Mouse (Mus musculus) lung, embryonic 16.5 days (tissue): ENCODE measurements at regions not wholly inside any gene's neighbourhood (a gene's known extent, or its start where the extent isn't known, plus 50 kb on each side); places are given as distances from the start of the nearest gene placed in this dataset.

ENCODE experiments used
- ATAC-seq: fragments of 200-750 bp; cut with Nextera tagmentation; 2 replicates; pipeline ENCODE4 v1.8.0; 2017; ENCODE audit warnings: low read depth, mild to moderate bottlenecking, moderate library complexity
- H3K27ac ChIP-seq: fragments of 300-500 bp; sonication (generic); 2 replicates; pipeline ENCODE4 v1.5.1; 2014; ENCODE audit warnings: mild to moderate bottlenecking, control low read depth, low read length
- H3K27me3 ChIP-seq: fragments of 300-500 bp; sonication (generic); 2 replicates; pipeline ENCODE4 v1.6.1; 2014; ENCODE audit warnings: low read depth, low read length, mixed read lengths; ENCODE audit not compliant: control insufficient read depth, insufficient read depth
- H3K36me3 ChIP-seq: fragments of 300-500 bp; sonication (generic); 2 replicates; pipeline ENCODE4 v1.6.1; 2014; ENCODE audit warnings: low read length; ENCODE audit not compliant: control insufficient read depth, insufficient read depth
- H3K4me1 ChIP-seq: fragments of 300-500 bp; sonication (generic); replicated peaks from 2 replicates; pipeline ENCODE4 v1.6.1; 2014; ENCODE audit warnings: low read length, mixed read lengths; ENCODE audit not compliant: control insufficient read depth, insufficient read depth
- H3K4me2 ChIP-seq: fragments of 300-500 bp; sonication (generic); 2 replicates; pipeline ENCODE4 v1.6.1; 2014; ENCODE audit warnings: low read depth, low read length, control low read depth
- H3K4me3 ChIP-seq: fragments of 300-500 bp; sonication (generic); 2 replicates; pipeline ENCODE4 v1.5.1; 2014; ENCODE audit warnings: mild to moderate bottlenecking, low read length, control low read depth
- H3K9ac ChIP-seq: fragments of 300-500 bp; sonication (generic); 2 replicates; pipeline ENCODE4 v1.6.1; 2014; ENCODE audit warnings: low read length, control low read depth
- H3K9me3 ChIP-seq: fragments of 300-500 bp; sonication (generic); 2 replicates; pipeline ENCODE4 v1.6.1; 2016; ENCODE audit warnings: low read length; ENCODE audit not compliant: control insufficient read depth
- WGBS: fragments of 180-500 bp; shearing (Covaris S2); extraction: QIAGEN DNeasy Blood & Tissue Kit; methylation state at CpG from one replicate; pipeline ENCODE4 v1.1.7; 2014; 5-methylcytosine and 5-hydroxymethylcytosine counted together

- Histone ChIP-seq H3K27me3 (no peaks in the 10 kb centered on the region), H3K4me1 (no peaks in the 10 kb centered on the region), H3K36me3 (no peaks in the 10 kb centered on the region), H3K4me2 (no peak overlapping the region), H3K4me3 (no peak overlapping the region), H3K27ac (no peak overlapping the region), H3K9ac (no peak overlapping the region), H3K9me3 (no peaks in the 10 kb centered on the region)
- no peak for ATAC-seq
- 56% methylated on average over 2 of the region's 2 CpGs for WGBS
Measured at GRCm38 (mm10) chr13:115630603-115631002, 528.8 kb upstream of the Itga1 start.

- WGBS: 83% methylated on average over 6 of the region's 6 CpGs
- H3K4me2 ChIP-seq: no peak overlapping the region
- H3K4me3 ChIP-seq: no peak overlapping the region
- H3K4me1 ChIP-seq: no peaks in the 10 kb centered on the region
- no peak for ATAC-seq
- H3K9me3 ChIP-seq: no peaks in the 10 kb centered on the region
- no peak overlapping the region for H3K27ac ChIP-seq
- H3K9ac ChIP-seq: no peak overlapping the region
- no peaks in the 10 kb centered on the region for H3K36me3 ChIP-seq
- no peaks in the 10 kb centered on the region for H3K27me3 ChIP-seq
Measured at GRCm38 (mm10) chr13:115613174-115613573, 511.4 kb upstream of the Itga1 start.

DNA sequence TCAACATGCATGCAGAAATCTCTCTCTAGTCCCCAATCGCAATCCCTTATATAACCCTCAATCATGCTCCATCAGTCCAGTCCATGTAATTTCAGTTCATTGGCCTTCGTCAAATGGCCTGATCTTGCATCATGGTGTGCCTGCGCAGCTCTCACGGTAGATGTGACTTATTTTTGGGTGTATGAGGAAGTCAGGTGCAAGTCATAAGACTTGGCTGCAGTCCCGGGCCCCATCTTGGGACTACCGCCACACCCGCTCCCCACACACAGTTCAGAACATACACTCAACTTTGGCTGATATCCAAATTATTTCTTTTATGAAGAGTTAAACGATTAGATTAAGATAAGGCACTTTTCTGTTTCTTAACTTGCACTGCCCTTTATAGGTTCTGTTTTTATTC, 504.7 kb upstream of the Itga1 start:
- no peak overlapping the region for H3K4me2 ChIP-seq
- H3K36me3 ChIP-seq: no peaks in the 10 kb centered on the region
- no peak for ATAC-seq
- no peaks in the 10 kb centered on the region for H3K4me1 ChIP-seq
- no peak overlapping the region for H3K27ac ChIP-seq
- H3K9ac ChIP-seq: no peak overlapping the region
- H3K9me3 ChIP-seq: no peaks in the 10 kb centered on the region
- H3K4me3 ChIP-seq: no peak overlapping the region
- 67% methylated on average over 8 of the region's 8 CpGs for WGBS
- H3K27me3 ChIP-seq: no peaks in the 10 kb centered on the region

- WGBS: 55% methylated on average over 5 of the region's 5 CpGs
- Histone ChIP-seq H3K4me2 (no peak overlapping the region), H3K27me3 (no peaks in the 10 kb centered on the region), H3K4me3 (no peak overlapping the region), H3K36me3 (no peaks in the 10 kb centered on the region), H3K9me3 (no peaks in the 10 kb centered on the region), H3K9ac (no peak overlapping the region), H3K27ac (no peak overlapping the region), H3K4me1 (no peaks in the 10 kb centered on the region)
- ATAC-seq: no peak
Measured at GRCm38 (mm10) chr13:115595126-115595671, 493.4 kb upstream of the Itga1 start.

DNA sequence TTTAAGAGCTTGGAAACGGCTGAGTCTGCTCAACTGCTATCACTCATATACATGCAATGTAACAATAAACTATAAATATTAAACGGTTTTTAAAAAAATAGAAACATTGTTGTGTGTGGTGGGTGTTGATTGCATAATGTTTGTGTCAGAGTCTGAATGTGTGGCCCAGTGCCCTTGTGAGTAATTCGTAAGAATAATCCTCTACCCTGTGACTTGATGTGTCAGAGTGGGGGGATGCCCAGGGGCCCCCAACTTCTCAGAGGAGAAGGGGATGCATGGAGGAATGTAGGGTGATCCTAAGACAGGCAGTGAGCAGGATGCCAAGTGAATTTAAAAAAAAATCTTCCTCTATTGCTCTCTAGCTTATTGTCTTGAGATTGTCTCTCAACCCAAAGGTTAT, 474.2 kb upstream of the Itga1 start:
- Histone ChIP-seq H3K4me2 (no peak overlapping the region), H3K9ac (no peak overlapping the region), H3K4me3 (no peak overlapping the region), H3K9me3 (no peaks in the 10 kb centered on the region), H3K36me3 (no peaks in the 10 kb centered on the region), H3K27ac (no peak overlapping the region), H3K4me1 (no peaks in the 10 kb centered on the region), H3K27me3 (no peaks in the 10 kb centered on the region)
- ATAC-seq: no peak
- 64% methylated on average over 3 of the region's 3 CpGs for WGBS

DNA sequence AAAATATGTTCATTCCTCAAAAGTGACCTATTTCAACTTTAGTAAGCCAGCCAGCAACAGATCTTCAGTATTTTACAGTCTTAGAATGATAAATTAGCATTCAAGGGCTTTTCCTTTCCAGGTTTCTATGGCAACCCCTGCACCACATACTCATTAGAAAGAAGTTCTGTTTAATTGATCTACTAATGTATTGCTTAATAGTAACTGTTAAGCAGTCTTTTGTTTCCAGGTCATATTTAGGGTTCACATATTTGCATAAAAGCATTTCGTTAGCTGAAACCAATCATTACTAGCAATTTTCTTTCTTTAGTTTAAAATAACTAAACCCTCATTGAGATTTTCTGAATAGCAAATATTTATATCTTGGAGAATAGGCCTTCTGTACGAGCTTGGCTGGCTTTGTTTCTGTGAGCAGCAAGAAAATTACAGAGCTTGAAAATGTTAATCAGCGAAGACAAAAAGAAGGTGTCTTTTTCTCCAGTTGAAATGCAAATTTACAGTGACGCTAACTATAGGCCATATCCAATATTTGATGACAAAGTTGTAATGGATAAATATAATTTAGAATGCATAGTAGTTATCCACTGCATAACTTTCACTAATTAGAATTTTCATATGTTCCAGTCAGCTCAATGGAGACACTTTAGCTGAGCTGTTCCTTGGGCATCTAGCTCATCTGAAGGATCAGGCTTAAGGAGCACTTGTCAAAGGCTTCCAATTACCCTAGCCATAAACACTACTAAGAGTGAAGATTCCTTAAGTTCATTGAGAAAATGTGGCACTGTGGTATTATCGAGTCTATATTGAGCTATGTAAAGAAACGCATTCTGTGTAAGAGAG, 473.5 kb upstream of the Itga1 start:
- Histone ChIP-seq H3K4me2 (no peak overlapping the region), H3K27me3 (no peaks in the 10 kb centered on the region), H3K27ac (no peak overlapping the region), H3K4me3 (no peak overlapping the region), H3K9ac (no peak overlapping the region), H3K36me3 (no peaks in the 10 kb centered on the region), H3K4me1 (no peaks in the 10 kb centered on the region), H3K9me3 (no peaks in the 10 kb centered on the region)
- ATAC-seq: no peak
- WGBS: 75% methylated on average over 6 of the region's 6 CpGs

DNA sequence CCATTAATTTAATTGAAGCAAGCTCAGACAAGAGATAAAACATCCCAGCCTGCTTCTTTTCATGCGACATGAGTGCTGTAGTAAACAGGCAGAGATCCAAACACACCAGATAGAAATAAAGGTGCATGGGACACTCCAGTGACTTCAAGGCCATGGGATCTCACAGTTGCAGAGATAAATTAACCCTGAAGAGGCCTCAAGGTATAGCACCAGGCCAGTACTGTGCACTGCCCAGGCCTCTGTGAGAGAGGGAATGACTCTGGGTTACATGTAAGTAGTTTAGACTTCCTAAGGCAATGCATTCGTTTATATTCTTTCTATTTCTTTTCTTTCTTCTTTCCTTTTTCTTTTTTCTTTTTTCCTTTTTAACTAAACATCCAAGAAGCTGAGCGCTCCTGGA, 439.4 kb upstream of the Itga1 start:
- H3K4me1 ChIP-seq: no peaks in the 10 kb centered on the region
- no peaks in the 10 kb centered on the region for H3K27me3 ChIP-seq
- H3K36me3 ChIP-seq: no peaks in the 10 kb centered on the region
- no peak overlapping the region for H3K4me3 ChIP-seq
- no peak overlapping the region for H3K4me2 ChIP-seq
- H3K27ac ChIP-seq: no peak overlapping the region
- 77% methylated on average over 3 of the region's 3 CpGs for WGBS
- no peak for ATAC-seq
- H3K9me3 ChIP-seq: no peaks in the 10 kb centered on the region
- H3K9ac ChIP-seq: no peak overlapping the region

GRCm38 (mm10) chr13:115535900-115536299, 434.1 kb upstream of the Itga1 start:
- H3K4me1 ChIP-seq: no peaks in the 10 kb centered on the region
- no peak for ATAC-seq
- H3K9ac ChIP-seq: no peak overlapping the region
- H3K9me3 ChIP-seq: no peaks in the 10 kb centered on the region
- H3K4me2 ChIP-seq: no peak overlapping the region
- 68% methylated on average over 3 of the region's 3 CpGs for WGBS
- H3K27me3 ChIP-seq: no peaks in the 10 kb centered on the region
- no peak overlapping the region for H3K4me3 ChIP-seq
- no peak overlapping the region for H3K27ac ChIP-seq
- no peaks in the 10 kb centered on the region for H3K36me3 ChIP-seq

DNA sequence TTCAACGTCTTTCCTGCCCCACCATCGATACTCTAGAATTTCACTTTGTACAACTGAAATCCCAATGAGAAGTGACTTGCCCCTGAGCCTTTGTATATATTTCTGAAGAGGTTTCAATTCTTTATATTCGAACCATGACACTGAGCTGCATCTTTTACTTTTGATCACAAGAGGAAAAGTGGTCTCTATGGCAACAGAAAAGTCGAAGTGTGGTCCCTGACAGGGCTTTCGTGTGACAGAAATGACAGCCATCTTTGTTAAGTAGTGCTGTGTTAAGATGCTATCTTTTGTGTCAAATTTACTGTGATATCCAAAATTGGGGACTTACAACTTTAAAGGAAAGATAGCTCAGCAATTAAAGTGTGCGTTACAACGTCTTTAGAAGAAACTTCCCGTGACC, 412.1 kb upstream of the Itga1 start:
- Histone ChIP-seq H3K27ac (no peak overlapping the region), H3K27me3 (no peaks in the 10 kb centered on the region), H3K9me3 (no peaks in the 10 kb centered on the region), H3K4me1 (no peaks in the 10 kb centered on the region), H3K4me2 (no peak overlapping the region), H3K36me3 (no peaks in the 10 kb centered on the region), H3K4me3 (no peak overlapping the region), H3K9ac (no peak overlapping the region)
- no peak for ATAC-seq
- 48% methylated on average over 8 of the region's 8 CpGs for WGBS
